Mouse (Mus musculus) inflammation-experienced regulatory T-cells, adult 6 months (primary cell): ENCODE results near the gene Clec2h. TPM values are rescaled to one million over a fixed set of nuclear protein-coding genes. Genes with fewer than 3 reads are reported as not detected.

Experiments
- polyA plus RNA-seq, 3 experiments: library from polyadenylated mRNA; unstranded; fragments of 100-300 nt; shearing (Covaris generic); gene quantifications; one replicate each; pipeline ENCODE4 v1.2.1; 2017

Clec2h gene
- polyA plus RNA-seq, 3 experiments from 2014 or later, result not detected

Other genes starting within 250 kb of the Clec2h start
- 10 to 100 TPM; 15.7 to 21.1 (median 19.7) TPM for gene Itfg2, start 237.5 kb upstream of the Clec2h start, polyA plus RNA-seq
- gene Fkbp4, start 223.7 kb upstream of the Clec2h start, polyA plus RNA-seq, result 10 to 100 TPM; 52.8 to 67.1 (median 65.9) TPM
- not detected for gene Pzp, start 135.7 kb upstream of the Clec2h start, polyA plus RNA-seq
- not detected for gene A2ml1, start 80.8 kb upstream of the Clec2h start, polyA plus RNA-seq
- 1 to 10 TPM; 1.1 to 2.1 (median 1.4) TPM for gene Klrb1a, start 38.9 kb upstream of the Clec2h start, polyA plus RNA-seq
- gene Klrb1, start 60.7 kb downstream of the Clec2h start, polyA plus RNA-seq, result not detected
- under 1 TPM; 0.33 to 0.67 (median 0.34) TPM for gene Klrb1c, start 126.8 kb downstream of the Clec2h start, polyA plus RNA-seq
- not detected for gene Gm44511, start 163.9 kb downstream of the Clec2h start, polyA plus RNA-seq
- gene Klrb1b, start 163.9 kb downstream of the Clec2h start, polyA plus RNA-seq, result under 1 TPM in 1 of 3 experiments, not detected in 2; 0.79 TPM
- 10 to 100 TPM; 70.5 to 91.7 (median 73.9) TPM for gene Clec2i, start 225.2 kb downstream of the Clec2h start, polyA plus RNA-seq
- 1 to 10 TPM; 4.6 to 6.7 (median 5.6) TPM for gene BC035044, start 228.7 kb downstream of the Clec2h start, polyA plus RNA-seq